Mouse (Mus musculus): ENCODE data around the gene Nadk2.

The Nadk2 gene

DNA sequence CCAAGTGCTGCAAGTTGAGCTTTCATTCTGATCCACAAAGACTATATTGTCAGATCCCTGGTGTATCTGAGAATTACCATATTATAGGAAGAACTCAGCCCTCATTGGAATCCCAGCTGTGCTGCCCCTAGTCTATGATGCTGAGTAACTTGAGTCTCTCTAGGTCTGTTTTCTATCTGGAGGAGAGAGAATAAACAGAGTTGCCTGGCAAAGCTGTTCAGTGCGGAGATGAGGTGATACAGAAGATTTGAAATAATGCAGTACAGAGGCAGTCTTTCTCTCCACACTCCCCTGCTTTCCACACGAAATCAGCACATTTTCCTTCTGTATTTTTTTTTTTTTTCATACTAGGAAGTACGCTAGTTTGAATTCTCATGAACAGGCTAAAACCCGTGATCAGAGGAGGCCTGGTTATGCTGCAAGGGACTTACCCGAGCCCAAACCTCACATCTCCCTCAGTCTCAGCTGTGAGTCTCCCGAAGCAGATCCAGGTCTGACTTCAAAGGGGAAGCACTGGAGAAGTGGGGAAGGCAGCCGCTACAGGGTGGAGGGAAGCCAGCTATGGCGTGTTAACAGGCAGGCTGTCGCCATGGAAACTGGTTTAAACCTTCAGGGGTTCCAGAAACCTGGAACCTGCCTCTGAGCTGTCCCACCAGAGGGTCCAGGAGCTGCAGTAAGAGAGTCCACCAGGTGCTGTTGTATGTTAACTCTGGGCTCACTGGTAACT is 59.9 kb downstream of the Nadk2 start:
- CTCF ChIA-PET, result interaction anchor here (0.7 kb wide), 1 partner anchor 11 kb away, joined by 3 read pairs; no protein-coding TSS in a partner anchor

DNA sequence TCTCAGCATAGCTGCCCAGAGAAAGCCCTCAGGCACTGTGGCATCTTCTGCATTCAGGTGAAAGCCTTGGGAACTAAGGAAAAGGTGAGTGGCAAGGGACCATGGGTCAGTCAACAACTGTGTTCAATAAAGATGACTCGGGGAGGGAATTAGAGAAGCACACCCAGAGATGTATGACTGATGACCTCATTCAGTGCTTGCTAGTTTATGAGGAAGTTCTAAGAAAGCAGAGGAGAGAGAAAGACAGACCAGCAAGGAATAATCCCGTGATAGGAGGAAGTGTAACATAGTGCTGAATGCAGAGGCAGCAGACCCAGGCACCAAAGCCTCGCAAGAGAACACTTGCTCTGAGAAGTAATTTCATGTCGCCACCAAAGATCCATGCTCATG is 60.4 kb downstream of the Nadk2 start:
- CTCF ChIA-PET, result no interaction called here

DNA sequence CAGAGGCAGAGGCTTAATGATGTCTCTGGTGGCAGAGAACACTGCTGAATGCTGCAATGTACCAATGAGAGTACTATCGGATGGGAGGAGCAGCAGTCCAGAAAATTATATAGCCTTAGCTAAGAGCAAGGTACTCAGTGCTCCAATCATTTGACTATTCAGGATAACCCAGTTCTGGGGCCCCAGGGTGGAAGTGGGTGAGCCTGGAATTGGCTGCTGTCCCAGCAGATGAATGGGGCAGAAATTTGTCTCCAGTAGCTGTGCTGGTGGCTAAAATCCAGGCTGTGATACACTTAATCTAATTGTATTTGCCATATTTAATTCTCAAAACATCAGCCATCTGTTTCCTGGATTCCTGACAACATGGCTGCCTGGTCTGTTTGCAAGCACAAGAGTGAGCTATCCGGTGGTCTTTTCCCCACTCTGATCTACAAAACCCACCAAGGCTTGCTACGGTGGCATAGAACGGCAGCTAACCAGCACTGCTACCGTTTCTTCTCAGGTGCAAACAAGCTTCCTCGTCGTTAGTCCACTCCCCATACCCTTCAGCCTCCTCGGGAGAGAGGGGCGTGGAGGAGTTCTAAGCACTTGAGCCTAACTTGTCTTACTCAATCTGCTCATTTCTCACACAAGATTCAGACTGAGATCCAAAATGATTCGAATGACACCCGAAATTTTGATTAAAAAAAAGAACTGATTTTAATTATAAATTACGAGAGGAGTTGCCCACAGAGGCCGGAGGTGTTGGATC is 61.8 kb downstream of the Nadk2 start:
- CTCF ChIA-PET, result no interaction called here

DNA sequence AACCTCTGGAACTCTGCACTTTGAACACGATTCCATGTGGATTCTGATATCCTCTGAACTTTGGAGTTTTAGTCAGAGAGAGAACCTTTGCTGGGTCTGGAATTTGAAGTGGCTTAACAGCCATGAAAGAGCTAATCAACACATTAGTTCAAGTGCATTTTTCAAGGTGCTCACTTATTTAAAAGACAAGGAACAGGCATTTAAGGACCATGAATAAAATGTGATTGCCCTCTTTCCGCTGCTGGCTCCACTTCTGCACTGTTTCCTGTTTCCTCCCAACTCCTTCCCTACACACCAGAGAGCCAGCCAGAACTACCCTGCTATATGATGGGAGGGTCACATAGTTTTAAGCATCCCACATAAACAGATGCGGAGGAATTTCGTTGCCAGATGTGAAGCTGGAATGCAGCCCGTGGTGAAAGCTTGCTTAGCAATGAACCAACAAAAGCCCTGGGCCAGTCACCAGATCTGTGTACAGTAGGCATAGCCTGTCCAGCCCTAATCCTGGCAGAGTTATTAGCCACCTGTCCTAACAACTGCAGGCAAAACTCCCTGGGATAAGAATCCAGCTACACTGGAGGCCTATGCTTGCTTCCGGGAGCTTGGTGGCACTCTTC is 63.9 kb downstream of the Nadk2 start:
- CTCF ChIA-PET, result no interaction called here

DNA sequence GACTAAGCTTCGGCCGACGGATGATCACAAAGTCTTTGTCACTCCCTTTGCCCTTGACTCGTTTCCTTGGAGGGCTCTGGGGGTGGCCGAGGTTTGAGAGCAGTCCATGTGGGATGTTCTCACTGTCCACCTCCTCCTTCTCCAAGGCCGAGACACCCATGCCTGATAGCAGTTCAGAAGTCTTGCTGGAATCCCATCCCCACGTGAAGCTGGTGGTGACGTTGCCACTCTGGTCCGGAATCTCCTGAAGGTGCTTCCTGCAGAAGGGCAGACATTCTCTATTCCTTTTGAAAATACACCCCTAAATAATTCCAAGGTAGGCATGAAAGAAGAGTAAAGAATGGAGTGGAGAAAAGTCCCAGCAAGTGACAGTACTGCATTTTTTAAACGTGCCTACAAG is 68.4 kb downstream of the Nadk2 start:
- CTCF ChIA-PET, result no interaction called here

DNA sequence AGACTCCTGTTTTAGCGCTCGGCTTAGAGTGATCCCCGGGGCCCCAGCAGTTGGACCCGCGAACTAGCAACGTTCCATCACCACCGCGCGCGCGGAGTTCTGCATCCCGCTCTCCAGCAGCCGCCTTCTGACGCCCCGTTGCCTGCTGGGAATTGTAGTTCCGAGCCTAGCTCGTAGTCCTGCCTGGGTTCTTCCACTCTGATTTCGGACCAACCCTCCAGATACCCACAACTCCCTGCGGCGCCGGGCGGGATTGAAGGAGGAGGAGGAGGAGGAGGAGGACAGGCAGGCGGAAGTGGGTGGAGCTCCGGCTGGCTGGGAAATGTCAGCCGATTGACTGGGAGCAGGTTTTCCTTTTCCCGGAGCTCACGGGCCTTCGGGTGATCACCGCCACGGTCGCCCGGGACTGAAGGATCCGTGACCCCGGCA is 69.2 kb downstream of the Nadk2 start, which contains the start of gene Lmbrd2:
Lmbrd2 (plus strand) TSS at position 299 of the 429 bp plus-strand sequence.
- CTCF ChIA-PET, result no interaction called here

DNA sequence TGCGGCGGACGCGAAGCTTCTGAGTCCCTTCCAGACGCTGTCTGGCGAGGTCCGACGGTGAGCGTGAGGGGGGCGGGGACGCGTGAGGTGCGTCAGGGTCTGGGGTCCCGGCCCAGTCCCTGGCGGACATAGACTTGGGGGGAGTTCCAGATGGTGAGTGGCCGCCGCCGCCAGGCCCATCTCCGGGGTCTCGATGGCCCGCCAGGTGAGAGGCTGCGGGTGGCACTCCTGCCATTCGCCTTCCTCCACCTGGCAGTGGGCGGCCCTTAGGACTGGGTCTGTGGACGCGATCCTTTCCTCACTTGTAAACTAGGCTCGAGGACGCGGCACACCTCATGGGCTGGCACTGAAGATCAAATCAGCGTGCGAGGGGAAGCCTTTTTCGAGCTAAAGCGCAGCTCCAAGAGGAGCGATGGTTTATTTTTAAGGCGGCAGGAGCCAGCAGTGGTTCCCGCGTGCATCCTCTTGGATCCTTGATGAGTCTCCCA is 69.7 kb downstream of the Nadk2 start:
- CTCF ChIA-PET, result interaction anchor here (0.6 kb wide), 1 partner anchor 18 kb away, joined by 3 read pairs; no protein-coding TSS in a partner anchor

DNA sequence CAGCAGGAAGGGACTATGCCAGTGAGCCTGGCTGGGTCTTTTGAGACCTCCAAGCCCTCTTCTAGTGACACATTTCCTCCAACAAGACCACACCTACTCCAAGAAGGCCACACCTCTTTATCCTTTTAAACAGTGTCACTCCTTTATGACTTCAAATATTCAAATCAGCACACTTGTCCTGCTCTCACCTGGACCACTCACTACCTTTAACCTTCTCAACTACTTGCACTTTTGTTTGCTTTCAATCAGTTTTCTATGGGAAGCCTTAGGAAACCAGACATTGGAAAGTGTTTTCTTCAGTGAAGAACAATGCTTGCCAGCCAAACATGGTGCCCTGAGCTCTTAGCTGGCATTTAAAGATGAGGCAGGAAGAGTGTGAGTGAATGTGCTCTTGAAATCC is 84.3 kb downstream of the Nadk2 start, which contains the start of gene Skp2:
Skp2 (minus strand) TSS at position 101 of the 400 bp plus-strand sequence.
- CTCF ChIA-PET, result interaction anchor here (0.6 kb wide), 1 partner anchor 709 kb away, joined by 16 read pairs; no protein-coding TSS in a partner anchor
